Mouse (Mus musculus): ENCODE data around the gene Gm10273.

- TF ChIP-seq CTCF (conservative IDR thresholded peaks at IDR 0.05 in 1 of 2, IDR thresholded peaks at IDR 0.05 in 1 of 2; ENCODE audit: low read depth in 2 of 2, low read length in 2 of 2) (no peak), HCFC1 (IDR thresholded peaks at IDR 0.05; ENCODE audit: low read depth, low read length) (no peak), MEF2A (IDR thresholded peaks at IDR 0.05; ENCODE audit: borderline replicate concordance, low read depth, low read length) (no peak), E2F4 (IDR thresholded peaks at IDR 0.05; ENCODE audit: insufficient replicate concordance, low read depth, low read length) (no peak), EP300 (IDR thresholded peaks at IDR 0.05; ENCODE audit: low read length) (no peak), ZMIZ1 (IDR thresholded peaks at IDR 0.05; ENCODE audit: low read depth, low read length) (no peak), ELF1 (IDR thresholded peaks at IDR 0.05; ENCODE audit: low read depth, low read length) (no peak), MAX (IDR thresholded peaks at IDR 0.05; ENCODE audit: low read length) (no peak), MAZ (IDR thresholded peaks at IDR 0.05; ENCODE audit: low read depth, low read length) (no peak), NRF1 (IDR thresholded peaks at IDR 0.05; ENCODE audit: low read depth, low read length) (no peak)
These were observed 29.0 kb downstream of the Gm10273 start for GRCm38 (mm10) chr10:59424453-59424852.

All from CH12.LX (cell line).